Mouse (Mus musculus): ENCODE results near the gene Gtf3c1. TPM values are rescaled to one million over a fixed set of nuclear protein-coding genes. Genes with fewer than 3 reads are reported as not detected.

The Gtf3c1 gene
- total and polyA plus RNA-seq, 2 experiments from 2014 or later: 14.9 to 66.6 TPM

DNA sequence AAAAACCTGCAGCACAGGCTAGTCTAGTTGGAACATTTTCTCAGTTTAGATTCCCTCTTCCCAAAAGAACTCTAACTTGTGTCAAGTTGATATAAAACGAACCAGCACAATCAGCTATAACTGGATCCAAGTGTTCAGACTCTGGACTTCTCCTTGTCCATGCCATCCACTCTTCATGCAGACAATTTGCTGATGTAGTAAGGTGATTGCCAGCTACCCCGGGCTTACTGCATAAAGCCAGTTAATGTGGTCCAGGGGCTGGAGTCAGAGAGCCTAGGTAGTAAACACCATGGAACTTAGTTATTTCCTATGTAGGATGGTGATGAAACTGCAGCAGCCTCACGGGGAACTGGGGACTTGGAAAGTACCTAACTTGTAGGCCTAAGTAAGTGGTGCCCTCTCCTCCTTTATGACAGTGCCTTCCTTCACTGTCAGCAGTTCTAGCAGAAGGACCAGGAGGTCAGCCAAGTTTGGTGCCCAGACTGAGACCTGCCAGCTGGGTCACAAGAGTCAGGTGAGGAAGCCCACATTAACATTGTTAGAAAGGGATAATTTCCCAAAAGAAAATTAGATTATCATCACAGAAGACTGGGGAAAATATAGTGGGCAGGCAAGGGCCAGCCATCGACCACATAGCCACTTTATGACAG, 28.9 kb upstream of the Gtf3c1 start:
- Histone ChIP-seq H3K27ac (ENCODE audit: low read depth) (no peak overlapping the region), H3K4me2 (ENCODE audit: low read depth, low read length) (no peak overlapping the region), H3K27me3 (ENCODE audit: control insufficient read depth, insufficient read depth, low read length) (no peaks in the 10 kb centered on the region), H3K4me3 (ENCODE audit: low read depth, low read length) (no peak overlapping the region), H3K4me1 (ENCODE audit: control insufficient read depth, insufficient read depth) (0 out of 2 replicates have a peak, but pooled peaks cover 10% of the 10 kb centered on the region), H3K9me3 (replicated peaks; ENCODE audit: control insufficient read depth, low read length) (no peaks in the 10 kb centered on the region), H3K36me3 (replicated peaks; ENCODE audit: control insufficient read depth, insufficient read depth, low read length) (no peaks in the 10 kb centered on the region), H3K9ac (replicated peaks; ENCODE audit: low read depth, low read length) (no peak overlapping the region)
- DNase-seq (ENCODE audit: low spot score) (no peak), ATAC-seq (ENCODE audit: insufficient read depth, low read depth) (no peak)
- TF ChIP-seq EP300 (IDR thresholded peaks at IDR 0.05; ENCODE audit: low read depth): no peak
- TF ChIP-seq CTCF (IDR thresholded peaks at IDR 0.05; ENCODE audit: low read depth): no peak
- 81% methylated on average over 4 of the region's 4 CpGs for WGBS

DNA sequence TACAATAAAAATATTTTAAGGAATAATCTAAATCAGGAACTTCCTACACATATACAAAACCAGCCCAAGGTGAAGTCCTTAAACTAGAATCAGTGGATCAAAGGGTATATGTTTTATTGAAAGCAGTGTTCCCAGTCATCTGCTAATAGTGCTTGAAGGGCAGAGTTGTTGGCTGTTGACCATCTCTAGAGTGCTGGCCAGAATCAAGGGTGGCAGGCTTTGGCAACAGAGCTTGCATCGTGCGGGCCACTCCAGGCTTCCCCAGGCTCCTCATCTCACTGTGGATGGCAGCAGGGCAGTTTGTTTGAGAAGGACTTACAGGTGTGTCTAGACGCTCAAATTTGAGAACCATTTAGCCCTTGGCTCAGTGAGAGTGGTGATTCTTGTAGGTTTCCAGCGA, 26.2 kb upstream of the Gtf3c1 start:
- Histone ChIP-seq H3K4me3 (ENCODE audit: low read depth, low read length) (no peak overlapping the region), H3K4me2 (ENCODE audit: low read depth, low read length) (no peak overlapping the region), H3K9me3 (replicated peaks; ENCODE audit: control insufficient read depth, low read length) (no peaks in the 10 kb centered on the region), H3K27ac (ENCODE audit: low read depth) (no peak overlapping the region), H3K4me1 (ENCODE audit: control insufficient read depth, insufficient read depth) (0 out of 2 replicates have a peak, but pooled peaks cover 9% of the 10 kb centered on the region), H3K36me3 (replicated peaks; ENCODE audit: control insufficient read depth, insufficient read depth, low read length) (no peaks in the 10 kb centered on the region), H3K9ac (replicated peaks; ENCODE audit: low read depth, low read length) (no peak overlapping the region), H3K27me3 (ENCODE audit: control insufficient read depth, insufficient read depth, low read length) (no peaks in the 10 kb centered on the region)
- DNase-seq (ENCODE audit: low spot score) (no peak), ATAC-seq (ENCODE audit: insufficient read depth, low read depth) (no peak)
- TF ChIP-seq EP300 (IDR thresholded peaks at IDR 0.05; ENCODE audit: low read depth) (no peak), CTCF (IDR thresholded peaks at IDR 0.05; ENCODE audit: low read depth) (no peak)
- 89% methylated on average over 4 of the region's 4 CpGs for WGBS

- Histone ChIP-seq H3K36me3 (replicated peaks; ENCODE audit: control insufficient read depth, insufficient read depth, low read length) (no peaks in the 10 kb centered on the region), H3K9me3 (replicated peaks; ENCODE audit: control insufficient read depth, low read length) (no peaks in the 10 kb centered on the region), H3K27me3 (ENCODE audit: control insufficient read depth, insufficient read depth, low read length) (no peaks in the 10 kb centered on the region), H3K4me1 (ENCODE audit: control insufficient read depth, insufficient read depth) (0 out of 2 replicates have a peak, but pooled peaks cover 9% of the 10 kb centered on the region), H3K4me2 (ENCODE audit: low read depth, low read length) (no peak overlapping the region), H3K4me3 (ENCODE audit: low read depth, low read length) (no peak overlapping the region), H3K27ac (ENCODE audit: low read depth) (no peak overlapping the region), H3K9ac (replicated peaks; ENCODE audit: low read depth, low read length) (no peak overlapping the region)
- no peak for DNase-seq (ENCODE audit: low spot score)
- TF ChIP-seq EP300 (IDR thresholded peaks at IDR 0.05; ENCODE audit: low read depth) (no peak), CTCF (IDR thresholded peaks at IDR 0.05; ENCODE audit: low read depth) (no peak)
- ATAC-seq (ENCODE audit: insufficient read depth, low read depth): peak; percentile 58
These were observed 24.1 kb upstream of the Gtf3c1 start for GRCm38 (mm10) chr7:125731679-125732078.

- no peak overlapping the region for H3K4me3 ChIP-seq (ENCODE audit: low read depth, low read length)
- no peaks in the 10 kb centered on the region for H3K27me3 ChIP-seq (ENCODE audit: control insufficient read depth, insufficient read depth, low read length)
- no peak overlapping the region for H3K4me2 ChIP-seq (ENCODE audit: low read depth, low read length)
- H3K27ac ChIP-seq (ENCODE audit: low read depth): no peak overlapping the region
- TF ChIP-seq EP300 (IDR thresholded peaks at IDR 0.05; ENCODE audit: low read depth) (no peak), CTCF (IDR thresholded peaks at IDR 0.05; ENCODE audit: low read depth) (no peak)
- no peaks in the 10 kb centered on the region for H3K9me3 ChIP-seq (replicated peaks; ENCODE audit: control insufficient read depth, low read length)
- DNase-seq (ENCODE audit: low spot score): no peak
- 34% methylated on average over 5 of the region's 5 CpGs for WGBS
- H3K36me3 ChIP-seq (replicated peaks; ENCODE audit: control insufficient read depth, insufficient read depth, low read length): no peaks in the 10 kb centered on the region
- no peak for ATAC-seq (ENCODE audit: insufficient read depth, low read depth)
- H3K4me1 ChIP-seq (ENCODE audit: control insufficient read depth, insufficient read depth): peaks cover 15% of the 10 kb centered on the region
- H3K9ac ChIP-seq (replicated peaks; ENCODE audit: low read depth, low read length): no peak overlapping the region
These were observed 15.8 kb upstream of the Gtf3c1 start for GRCm38 (mm10) chr7:125723189-125723972.

GRCm38 (mm10) chr7:125722127-125722526, 14.5 kb upstream of the Gtf3c1 start:
- DNase-seq (ENCODE audit: low spot score) (no peak), ATAC-seq (ENCODE audit: insufficient read depth, low read depth) (no peak)
- Histone ChIP-seq H3K27ac (ENCODE audit: low read depth) (no peak overlapping the region), H3K36me3 (replicated peaks; ENCODE audit: control insufficient read depth, insufficient read depth, low read length) (no peaks in the 10 kb centered on the region), H3K4me3 (ENCODE audit: low read depth, low read length) (no peak overlapping the region), H3K4me1 (ENCODE audit: control insufficient read depth, insufficient read depth) (peaks cover 26% of the 10 kb centered on the region), H3K9ac (replicated peaks; ENCODE audit: low read depth, low read length) (no peak overlapping the region), H3K27me3 (ENCODE audit: control insufficient read depth, insufficient read depth, low read length) (no peaks in the 10 kb centered on the region), H3K4me2 (ENCODE audit: low read depth, low read length) (no peak overlapping the region), H3K9me3 (replicated peaks; ENCODE audit: control insufficient read depth, low read length) (no peaks in the 10 kb centered on the region)
- TF ChIP-seq EP300 (IDR thresholded peaks at IDR 0.05; ENCODE audit: low read depth) (no peak), CTCF (IDR thresholded peaks at IDR 0.05; ENCODE audit: low read depth) (peak; percentile 38; the same call in 1 of the 2 replicates)

Measured in heart, postnatal 0 days (tissue).